Mouse (Mus musculus): ENCODE results near the gene Rps9. TPM values are rescaled to one million over a fixed set of nuclear protein-coding genes. Genes with fewer than 3 reads are reported as not detected.
"Not testable (repeated sequence)": the region's sequence is repeated elsewhere in the genome, so short reads cannot be mapped to it uniquely, and the experiment has no call there.

The Rps9 gene
- total RNA-seq, 2 experiments from 2014 or later = 396 to 403 TPM

- DNase-seq = no peak
These were observed 5.3 kb upstream of the Rps9 start for GRCm38 (mm10) chr7:3698471-3698870.

- no peak for DNase-seq
These were observed 480 bp upstream of the Rps9 start for GRCm38 (mm10) chr7:3703148-3703878.

- no peak for DNase-seq
These were observed 682 bp downstream of the Rps9 start for GRCm38 (mm10) chr7:3704475-3704874.

- DNase-seq = not testable (repeated sequence)
These were observed 1.7 kb downstream of the Rps9 start for GRCm38 (mm10) chr7:3705461-3705860.

- DNase-seq = no peak
These were observed 2.1 kb downstream of the Rps9 start for GRCm38 (mm10) chr7:3705911-3706310.

- no peak for DNase-seq
These were observed 2.6 kb downstream of the Rps9 start for GRCm38 (mm10) chr7:3706343-3706934.

- DNase-seq = no peak
These were observed 3.2 kb downstream of the Rps9 start for GRCm38 (mm10) chr7:3707027-3707426.

GRCm38 (mm10) chr7:3707568-3708413 lies 4.0 kb downstream of the Rps9 start:
- DNase-seq = no peak

- not testable (repeated sequence) for DNase-seq
These were observed 4.7 kb downstream of the Rps9 start for GRCm38 (mm10) chr7:3708447-3708980.

- DNase-seq = no peak
These were observed 5.2 kb downstream of the Rps9 start for GRCm38 (mm10) chr7:3709000-3709399.

GRCm38 (mm10) chr7:3712264-3712942 lies 8.6 kb downstream of the Rps9 start:
- DNase-seq = no peak

- DNase-seq = no peak
These were observed 11.5 kb downstream of the Rps9 start for GRCm38 (mm10) chr7:3715249-3715648.

GRCm38 (mm10) chr7:3720268-3720667 lies 16.5 kb downstream of the Rps9 start, which contains the start of gene Pirb:
Gene Pirb (minus strand): TSS chr7:3720391.
- DNase-seq = not testable (repeated sequence)

- not testable (repeated sequence) for DNase-seq
These were observed 21.7 kb downstream of the Rps9 start for GRCm38 (mm10) chr7:3725459-3725858.

GRCm38 (mm10) chr7:3732675-3733074 lies 28.9 kb downstream of the Rps9 start:
- not testable (repeated sequence) for DNase-seq

Small RNA genes within 50 kb of the gene (microRNA-seq; reads per million reads assigned to microRNA genes)
- 4.4 to 4.5 reads per million in 2 experiments for gene Mir3572

Other genes starting within 250 kb of the Rps9 start
- not detected for gene Tarm1, start 201.4 kb upstream of the Rps9 start, total RNA-seq (2021)
- gene Oscar, start 87.8 kb upstream of the Rps9 start, total RNA-seq (2021) = 1 to 10 TPM in 1 of 2 experiments, under 1 TPM in 1; 0.80 to 1.4 TPM
- gene Ndufa3, start 86.6 kb upstream of the Rps9 start, total RNA-seq (2021) = 100 to 1,000 TPM; 577 to 589 TPM
- 10 to 100 TPM; 32.0 to 49.6 TPM for gene Tfpt, start 74.1 kb upstream of the Rps9 start, total RNA-seq (2021)
- 10 to 100 TPM; 52.9 to 56.3 TPM for gene Prpf31, start 74.0 kb upstream of the Rps9 start, total RNA-seq (2021)
- 10 to 100 TPM; 62.1 to 74.5 TPM for gene Cnot3, start 58.7 kb upstream of the Rps9 start, total RNA-seq (2021)
- gene Leng1, start 38.2 kb upstream of the Rps9 start, total RNA-seq (2021) = 1 to 10 TPM; 5.2 to 6.2 TPM
- gene Tmc4, start 26.4 kb upstream of the Rps9 start, total RNA-seq (2021) = 10 to 100 TPM in 1 of 2 experiments, 1 to 10 TPM in 1; 7.5 to 11.6 TPM
- 10 to 100 TPM; 79.0 to 83.4 TPM for gene Tsen34, start 11.1 kb upstream of the Rps9 start, total RNA-seq (2021)
- 100 to 1,000 TPM; 154 to 158 TPM for gene Mboat7, start 10.5 kb upstream of the Rps9 start, total RNA-seq (2021)
- gene Pirb, start 16.4 kb downstream of the Rps9 start, total RNA-seq (2021) = under 1 TPM; 0.12 to 0.15 TPM
- gene Gm15448, start 121.7 kb downstream of the Rps9 start, total RNA-seq (2021) = not detected
- gene Pira2, start 141.1 kb downstream of the Rps9 start, total RNA-seq (2021) = not detected
- not detected for gene Gm14548, start 194.1 kb downstream of the Rps9 start, total RNA-seq (2021)
- not detected for gene Lilra6, start 211.5 kb downstream of the Rps9 start, total RNA-seq (2021)